Mouse (Mus musculus): ENCODE data around the gene Meis1. TPM values are rescaled to one million over a fixed set of nuclear protein-coding genes. Genes with fewer than 3 reads are reported as not detected.

The Meis1 gene
- total and polyA plus RNA-seq, 3 experiments: 8.2 to 16.5 TPM; not detected in 1

GRCm38 (mm10) chr11:19015381-19015730 is 3.4 kb downstream of the Meis1 start:
- no peak overlapping the region for H3K9ac ChIP-seq (ENCODE audit: control insufficient read depth, low read depth, low read length, poor library complexity, severe bottlenecking)
- H3K27ac ChIP-seq (ENCODE audit: control insufficient read depth, low read depth, low read length): no peak overlapping the region
- no peak for TF ChIP-seq MAZ (IDR thresholded peaks at IDR 0.05; ENCODE audit: low read depth, low read length)
- no peak for DNase-seq (ENCODE audit: low read depth, low spot score)
- H3K36me3 ChIP-seq (ENCODE audit: control insufficient read depth in 1 of 2, insufficient read depth in 2 of 2, low read length in 2 of 2): peaks cover 0 to 8% of the 10 kb centered on the region in 2 experiments; a peak in 3 of 4 replicates
- H3K4me1 ChIP-seq (ENCODE audit: control insufficient read depth in 1 of 2, insufficient read depth in 2 of 2, low read length in 2 of 2): no peaks in the 10 kb centered on the region; a peak in 3 of 4 replicates
- no peaks in the 10 kb centered on the region for H3K27me3 ChIP-seq (ENCODE audit: control insufficient read depth in 1 of 2, insufficient read depth in 2 of 2, low read length in 2 of 2)
- no peak overlapping the region for H3K4me3 ChIP-seq (ENCODE audit: control insufficient read depth in 1 of 2, insufficient read depth in 1 of 2, low read depth in 2 of 2, low read length in 2 of 2)
- no peaks in the 10 kb centered on the region for H3K9me3 ChIP-seq (replicated peaks; ENCODE audit: insufficient read depth, low read length)
- peaks cover 18% of the 10 kb centered on the region for H3K79me2 ChIP-seq (ENCODE audit: control insufficient read depth, insufficient read depth, low read length, poor library complexity)

- TF ChIP-seq CTCF (IDR thresholded peaks at IDR 0.05 in 2 of 3, conservative IDR thresholded peaks at IDR 0.05 in 1 of 3; ENCODE audit: control insufficient read depth in 1 of 3, insufficient read depth in 1 of 3, low read depth in 2 of 3, low read length in 3 of 3, poor library complexity in 1 of 3, severe bottlenecking in 1 of 3) (no peak), UBTF (IDR thresholded peaks at IDR 0.05; ENCODE audit: borderline replicate concordance, insufficient read depth, low read depth, low read length) (no peak), JUND (IDR thresholded peaks at IDR 0.05; ENCODE audit: low read depth, low read length) (no peak), ZMIZ1 (IDR thresholded peaks at IDR 0.05; ENCODE audit: low read depth, low read length) (no peak), TAL1 (IDR thresholded peaks at IDR 0.05; ENCODE audit: low read length) (no peak)
- Histone ChIP-seq H3K4me1 (ENCODE audit: control insufficient read depth in 1 of 2, insufficient read depth in 2 of 2, low read length in 2 of 2) (no peaks in the 10 kb centered on the region; a peak in 3 of 4 replicates), H3K79me2 (ENCODE audit: control insufficient read depth, insufficient read depth, low read length, poor library complexity) (peaks cover 16% of the 10 kb centered on the region), H3K27me3 (ENCODE audit: control insufficient read depth in 1 of 2, insufficient read depth in 2 of 2, low read length in 2 of 2) (no peaks in the 10 kb centered on the region), H3K27ac (ENCODE audit: control insufficient read depth, low read depth, low read length) (no peak overlapping the region), H3K9ac (ENCODE audit: control insufficient read depth, low read depth, low read length, poor library complexity, severe bottlenecking) (no peak overlapping the region), H3K4me3 (ENCODE audit: control insufficient read depth in 1 of 2, insufficient read depth in 1 of 2, low read depth in 2 of 2, low read length in 2 of 2) (no peak overlapping the region), H3K9me3 (replicated peaks; ENCODE audit: insufficient read depth, low read length) (no peaks in the 10 kb centered on the region), H3K36me3 (ENCODE audit: control insufficient read depth in 1 of 2, insufficient read depth in 2 of 2, low read length in 2 of 2) (peaks cover 0 to 8% of the 10 kb centered on the region in 2 experiments; a peak in 3 of 4 replicates)
- DNase-seq (ENCODE audit: low read depth, low spot score): no peak
Observed at GRCm38 (mm10) chr11:19014441-19015161, 4.2 kb downstream of the Meis1 start.

- H3K27me3 ChIP-seq (ENCODE audit: control insufficient read depth in 1 of 2, insufficient read depth in 2 of 2, low read length in 2 of 2): no peaks in the 10 kb centered on the region
- TF ChIP-seq E2F4 (IDR thresholded peaks at IDR 0.05; ENCODE audit: borderline replicate concordance, low read depth, low read length) (no peak), NELFE (IDR thresholded peaks at IDR 0.05; ENCODE audit: low read depth, low read length) (no peak), MAZ (IDR thresholded peaks at IDR 0.05; ENCODE audit: low read depth, low read length) (no peak), CHD1 (IDR thresholded peaks at IDR 0.05; ENCODE audit: low read depth, low read length) (no peak), ZKSCAN1 (IDR thresholded peaks at IDR 0.05; ENCODE audit: low read depth, low read length) (no peak), MEF2A (IDR thresholded peaks at IDR 0.05; ENCODE audit: extremely low read depth, insufficient replicate concordance, low read depth, low read length, poor library complexity, severe bottlenecking) (no peak), POLR2A (IDR thresholded peaks at IDR 0.05; ENCODE audit: control insufficient read depth in 1 of 2, insufficient read depth in 1 of 2, low read depth in 1 of 2, low read length in 2 of 2, poor library complexity in 1 of 2) (no peak), TAL1 (IDR thresholded peaks at IDR 0.05; ENCODE audit: low read length) (no peak), SMC3 (IDR thresholded peaks at IDR 0.05; ENCODE audit: low read depth, low read length) (no peak), USF1 (IDR thresholded peaks at IDR 0.05; ENCODE audit: low read depth, low read length) (no peak)
- no peak overlapping the region for H3K27ac ChIP-seq (ENCODE audit: control insufficient read depth, low read depth, low read length)
- no peak for DNase-seq (ENCODE audit: low read depth, low spot score)
- no peaks in the 10 kb centered on the region for H3K9me3 ChIP-seq (replicated peaks; ENCODE audit: insufficient read depth, low read length)
- peaks cover 0 to 8% of the 10 kb centered on the region in 2 experiments; a peak in 3 of 4 replicates for H3K36me3 ChIP-seq (ENCODE audit: control insufficient read depth in 1 of 2, insufficient read depth in 2 of 2, low read length in 2 of 2)
- H3K79me2 ChIP-seq (ENCODE audit: control insufficient read depth, insufficient read depth, low read length, poor library complexity): peaks cover 15% of the 10 kb centered on the region
- H3K4me1 ChIP-seq (ENCODE audit: control insufficient read depth in 1 of 2, insufficient read depth in 2 of 2, low read length in 2 of 2): no peaks in the 10 kb centered on the region; a peak in 3 of 4 replicates
- H3K4me3 ChIP-seq (ENCODE audit: control insufficient read depth in 1 of 2, insufficient read depth in 1 of 2, low read depth in 2 of 2, low read length in 2 of 2): no peak overlapping the region
- H3K9ac ChIP-seq (ENCODE audit: control insufficient read depth, low read depth, low read length, poor library complexity, severe bottlenecking): no peak overlapping the region
Observed at GRCm38 (mm10) chr11:19014113-19014440, 4.7 kb downstream of the Meis1 start.
